Mouse (Mus musculus) v-Abl transformed pro-B cells (cell line): ENCODE results near the gene Tnfsf10.

ENCODE experiments used
- in situ Hi-C, 2 experiments: fragments of 400-800 bp; cut with MboI; formaldehyde crosslinking; loops; one replicate each; pipeline ENCODE4 v1.15.1; 2025; ENCODE audit not compliant: unreplicated experiment in 2 of 2

Tnfsf10 gene

GRCm38 (mm10) chr3:27302339-27303022 lies 14.3 kb upstream of the Tnfsf10 start:
- in situ Hi-C loops: no loop called here

GRCm38 (mm10) chr3:27306815-27307214 lies 10.0 kb upstream of the Tnfsf10 start:
- in situ Hi-C loops: no loop called here

- in situ Hi-C loops: no loop called here
Measured at GRCm38 (mm10) chr3:27310973-27311372, 5.9 kb upstream of the Tnfsf10 start.

GRCm38 (mm10) chr3:27311475-27311874 lies 5.4 kb upstream of the Tnfsf10 start:
- in situ Hi-C loops: no loop called here

GRCm38 (mm10) chr3:27314506-27315164 lies 2.2 kb upstream of the Tnfsf10 start:
- in situ Hi-C loops: no loop called here

- in situ Hi-C loops: no loop called here
Measured at GRCm38 (mm10) chr3:27317288-27318024, 628 bp downstream of the Tnfsf10 start.

GRCm38 (mm10) chr3:27319650-27320049 lies 2.8 kb downstream of the Tnfsf10 start:
- in situ Hi-C loops: no loop called here

- in situ Hi-C loops: no loop called here
Measured at GRCm38 (mm10) chr3:27320613-27321495, 4.0 kb downstream of the Tnfsf10 start.

- in situ Hi-C loops: no loop called here
Measured at GRCm38 (mm10) chr3:27322591-27322990, 5.8 kb downstream of the Tnfsf10 start.

- in situ Hi-C loops: no loop called here
Measured at GRCm38 (mm10) chr3:27323551-27323950, 6.7 kb downstream of the Tnfsf10 start.

GRCm38 (mm10) chr3:27326633-27327191 lies 9.9 kb downstream of the Tnfsf10 start:
- in situ Hi-C loops: no loop called here

GRCm38 (mm10) chr3:27330706-27331105 lies 13.9 kb downstream of the Tnfsf10 start:
- in situ Hi-C loops: no loop called here

- in situ Hi-C loops: loop anchor here in 1 of 2 experiments (5.0 kb wide), 1 partner anchor 81 kb away; no protein-coding TSS in a partner anchor
Measured at GRCm38 (mm10) chr3:27338437-27338836, 21.6 kb downstream of the Tnfsf10 start.

GRCm38 (mm10) chr3:27338887-27339286 lies 22.1 kb downstream of the Tnfsf10 start:
- in situ Hi-C loops: loop anchor here in 1 of 2 experiments (5.0 kb wide), 1 partner anchor 82 kb away; no protein-coding TSS in a partner anchor

- in situ Hi-C loops: loop anchor here in 1 of 2 experiments (5.0 kb wide), 1 partner anchor 88 kb away; no protein-coding TSS in a partner anchor
Measured at GRCm38 (mm10) chr3:27340757-27341156, 23.9 kb downstream of the Tnfsf10 start.

- in situ Hi-C loops: loop anchor here in 1 of 2 experiments (5.0 kb wide), 1 partner anchor 90 kb away; no protein-coding TSS in a partner anchor
Measured at GRCm38 (mm10) chr3:27342462-27342861, 25.6 kb downstream of the Tnfsf10 start.

- in situ Hi-C loops: no loop called here
Measured at GRCm38 (mm10) chr3:27345526-27345925, 28.7 kb downstream of the Tnfsf10 start.

- in situ Hi-C loops: no loop called here
Measured at GRCm38 (mm10) chr3:27348462-27348861, 31.6 kb downstream of the Tnfsf10 start.

GRCm38 (mm10) chr3:27351105-27351504 lies 34.3 kb downstream of the Tnfsf10 start:
- in situ Hi-C loops: no loop called here
